Mouse (Mus musculus) gastrocnemius, postnatal 4 days (tissue): ENCODE data around the gene Ptch1. TPM values are rescaled to one million over a fixed set of nuclear protein-coding genes. Genes with fewer than 3 reads are reported as not detected.

ENCODE experiments used
- DNase-seq, 2 experiments: peaks; one replicate each; pipeline ENCODE4 v3.0.0; 2021 to 2022; ENCODE audit warnings: low spot score in 2 of 2, mixed read lengths in 2 of 2
- total RNA-seq, 2 experiments: library from RNA; stranded (reverse); gene quantifications; 2 replicates each; pipeline ENCODE4 v1.2.3; 2021

Ptch1 gene
- total RNA-seq, 2 experiments from 2014 or later = 23.4 to 24.1 TPM

DNA sequence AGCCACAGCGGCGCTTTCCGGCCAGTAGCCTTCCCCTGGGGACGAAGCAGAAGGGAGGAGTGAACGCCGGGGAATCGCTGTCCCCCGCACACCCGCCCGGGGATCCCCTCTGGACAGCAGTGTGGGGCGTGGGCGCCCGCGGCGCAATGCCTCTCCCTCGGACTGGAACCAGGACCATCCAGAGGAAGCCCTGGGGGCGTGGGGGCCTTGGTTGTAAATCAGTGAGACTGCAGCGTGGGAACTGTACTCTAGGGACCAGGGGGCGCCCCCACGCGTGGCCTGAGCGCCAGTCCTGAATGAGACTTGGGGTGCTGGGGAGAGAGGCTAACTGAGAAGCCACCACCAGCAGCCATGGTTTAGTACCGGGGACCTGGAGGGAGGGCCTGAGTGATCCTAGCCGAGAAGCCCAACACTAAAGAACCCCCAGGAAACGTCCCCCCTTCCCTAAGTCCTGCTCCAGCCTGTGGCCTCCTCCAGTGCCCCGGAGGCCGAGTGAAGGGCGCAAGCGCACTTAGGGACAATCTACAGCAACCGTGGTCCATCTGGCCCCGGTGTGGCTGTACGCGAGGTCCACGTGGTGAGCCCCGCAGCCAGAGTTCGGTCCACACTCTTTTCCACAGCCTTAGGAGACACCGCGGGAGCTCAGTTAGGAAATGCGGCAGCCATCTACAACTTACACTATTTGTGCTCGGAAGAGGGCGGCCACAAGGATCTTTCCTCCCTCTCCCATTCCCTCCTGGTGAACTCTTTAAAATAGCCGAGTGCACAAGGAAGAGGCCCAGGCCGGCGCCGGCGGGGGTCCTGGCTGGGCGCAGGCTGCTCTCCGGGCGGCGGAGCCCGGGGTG, 9.4 kb downstream of the Ptch1 start:
- DNase-seq = peak; percentile 36 to 66

DNA sequence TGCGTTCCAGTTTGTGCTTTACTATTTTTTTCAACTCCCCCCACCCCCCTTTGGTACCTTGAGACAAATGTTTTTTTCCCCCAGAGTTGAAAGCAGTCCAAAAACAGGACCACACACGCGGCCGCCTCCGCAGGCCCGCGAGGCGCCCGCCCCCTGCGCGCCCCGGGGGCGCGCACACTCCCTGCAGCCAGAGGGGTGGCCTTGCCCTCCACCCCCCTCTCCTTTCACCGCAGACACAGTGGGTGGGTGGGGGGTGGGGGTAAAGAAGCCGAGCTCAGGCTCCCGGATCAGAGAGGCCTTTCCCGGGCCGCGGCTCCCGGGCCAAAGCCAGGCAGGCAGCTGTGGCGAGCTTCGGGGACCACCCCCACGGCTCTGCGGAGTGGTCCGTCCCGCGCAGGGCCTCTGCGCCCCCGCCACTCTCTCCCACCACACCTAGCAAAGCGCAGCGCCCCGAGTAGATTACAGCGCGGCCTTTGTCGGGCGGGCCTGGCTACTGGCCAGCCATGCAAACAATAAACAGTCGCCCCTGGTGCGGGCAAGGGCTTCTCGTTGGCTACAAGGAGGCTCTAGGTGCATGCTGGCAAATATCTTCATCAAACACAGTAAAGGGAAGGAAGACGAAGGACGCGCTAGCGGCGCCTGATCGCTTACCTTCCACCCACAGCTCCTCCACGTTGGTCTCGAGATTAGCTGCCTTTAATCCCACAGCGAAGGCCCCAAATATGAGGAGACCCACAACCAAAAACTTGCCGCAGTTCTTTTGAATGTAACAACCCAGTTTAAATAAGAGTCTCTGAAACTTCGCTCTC, 10.2 kb downstream of the Ptch1 start:
- peak; percentile 48 to 74 for DNase-seq

DNA sequence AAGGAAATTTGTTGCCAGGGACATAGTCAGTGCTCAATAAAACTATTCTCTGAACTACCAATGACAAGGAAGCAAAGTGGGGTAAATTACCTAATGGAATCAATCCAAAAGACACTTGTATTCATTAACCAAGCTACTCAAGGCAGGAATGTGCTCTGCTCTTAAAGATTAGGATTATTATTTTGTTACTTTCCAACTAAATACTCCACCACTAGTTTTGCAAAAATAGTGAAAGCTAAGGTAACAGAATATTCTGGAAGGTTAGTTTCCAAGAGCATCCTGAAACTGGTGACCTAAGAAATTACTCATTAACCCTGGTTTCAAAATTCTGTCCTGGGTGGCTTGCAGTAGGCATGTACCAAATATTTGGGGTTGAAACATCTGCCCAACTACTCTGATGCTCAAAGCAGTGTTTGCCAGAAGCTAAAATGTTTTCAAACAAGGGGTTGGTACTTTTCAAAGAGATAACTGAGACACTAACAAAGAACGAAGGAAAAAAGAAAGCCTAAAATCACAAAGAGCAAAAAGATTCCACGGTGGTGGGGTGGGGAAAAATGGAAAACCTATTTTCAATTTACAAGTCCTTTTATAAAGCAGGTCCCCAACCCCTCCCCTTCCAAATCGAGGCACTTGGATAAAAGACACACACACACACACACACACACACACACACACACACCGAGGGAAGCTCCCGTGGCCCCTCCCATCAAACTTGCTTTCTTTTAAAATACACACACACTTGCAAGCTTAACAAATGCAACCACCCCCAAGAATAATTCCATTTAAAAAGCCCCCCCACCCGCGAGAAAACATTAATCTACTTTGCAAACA, 11.0 kb downstream of the Ptch1 start:
- no peak for DNase-seq

DNA sequence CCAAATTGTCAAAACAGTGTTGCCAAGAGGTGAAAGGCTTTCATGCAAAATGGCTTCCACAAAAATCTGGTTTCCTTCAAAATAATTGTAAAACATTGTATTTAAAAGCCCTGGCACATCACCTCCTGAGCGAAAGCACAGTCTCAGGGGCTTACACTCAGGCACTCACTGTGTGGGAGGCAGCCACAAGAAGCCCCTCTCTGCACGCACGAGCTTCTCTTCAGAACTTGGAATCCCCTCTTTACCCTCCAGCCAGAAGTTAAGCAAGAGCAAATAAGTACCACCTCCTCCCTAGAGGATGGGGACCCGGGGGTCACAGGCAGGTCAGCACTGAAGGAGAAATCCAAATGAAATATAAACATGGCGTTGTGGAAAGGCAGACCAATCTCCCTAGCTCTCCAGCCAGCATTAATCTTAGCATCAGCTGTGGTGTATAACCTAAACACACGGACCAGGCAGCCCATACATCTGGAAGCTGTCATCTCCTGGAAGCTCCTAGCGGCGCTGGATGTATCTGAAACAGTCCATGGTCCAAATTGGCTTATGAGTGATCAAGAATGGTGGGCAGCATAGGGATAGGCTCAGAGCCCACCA, 15.0 kb downstream of the Ptch1 start:
- DNase-seq = no peak

DNA sequence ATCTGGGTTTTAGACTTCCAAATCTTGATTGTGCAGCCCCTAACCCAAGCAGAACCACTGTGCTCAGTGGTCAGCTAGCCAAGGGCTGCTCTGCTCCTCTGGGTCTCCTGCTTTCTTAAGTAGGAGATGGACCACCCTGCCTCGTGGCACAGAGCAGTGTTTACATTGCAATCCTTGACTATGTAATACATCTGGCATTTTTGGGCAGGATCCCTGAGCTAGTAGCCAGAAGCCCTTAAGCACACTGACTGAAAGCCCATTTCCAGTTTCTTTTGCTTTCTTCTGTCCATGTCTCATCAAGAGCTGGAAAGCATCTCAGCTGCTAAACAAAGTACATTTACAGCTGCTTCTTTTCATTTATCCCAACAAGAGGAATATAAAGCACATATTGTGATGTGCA, 17.0 kb downstream of the Ptch1 start:
- no peak for DNase-seq

DNA sequence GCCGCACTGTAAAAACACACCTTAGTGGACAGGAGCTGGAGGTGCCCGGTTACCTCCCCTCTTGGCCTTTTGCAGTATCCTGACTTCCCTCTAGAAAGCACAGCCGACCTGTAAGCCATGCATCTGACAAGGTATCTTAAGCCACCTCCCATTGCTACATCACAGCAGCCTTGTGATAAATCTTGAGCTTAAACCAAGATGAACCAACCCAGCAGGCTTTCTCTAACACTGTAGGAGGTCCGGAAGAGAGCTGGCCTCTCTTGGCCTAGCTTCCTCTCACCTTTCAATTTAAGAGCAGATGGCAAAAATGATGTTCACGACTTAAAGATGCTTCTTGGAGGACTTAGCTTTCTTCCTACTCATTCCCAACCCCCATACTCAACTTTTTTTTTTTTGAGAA, 17.5 kb downstream of the Ptch1 start:
- DNase-seq = no peak

DNA sequence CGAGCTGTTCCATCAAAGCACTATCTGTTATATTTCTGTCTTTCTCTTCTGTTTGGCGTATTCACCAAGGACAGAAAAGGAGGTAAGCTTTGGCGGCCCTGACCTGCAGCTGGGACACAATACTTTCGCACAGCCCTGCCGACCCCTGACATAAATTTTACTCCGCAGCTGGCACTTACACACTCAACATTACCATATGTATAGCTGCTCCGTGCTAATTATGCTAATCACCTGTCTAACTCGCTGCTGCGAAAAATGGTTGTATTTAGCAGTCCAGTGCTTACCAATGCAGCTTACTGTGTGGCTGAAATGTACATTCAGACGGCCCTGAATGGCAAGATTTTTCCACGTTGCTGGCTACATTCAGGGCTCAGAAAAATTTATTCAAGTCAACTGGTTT, 18.8 kb downstream of the Ptch1 start:
- no peak for DNase-seq

DNA sequence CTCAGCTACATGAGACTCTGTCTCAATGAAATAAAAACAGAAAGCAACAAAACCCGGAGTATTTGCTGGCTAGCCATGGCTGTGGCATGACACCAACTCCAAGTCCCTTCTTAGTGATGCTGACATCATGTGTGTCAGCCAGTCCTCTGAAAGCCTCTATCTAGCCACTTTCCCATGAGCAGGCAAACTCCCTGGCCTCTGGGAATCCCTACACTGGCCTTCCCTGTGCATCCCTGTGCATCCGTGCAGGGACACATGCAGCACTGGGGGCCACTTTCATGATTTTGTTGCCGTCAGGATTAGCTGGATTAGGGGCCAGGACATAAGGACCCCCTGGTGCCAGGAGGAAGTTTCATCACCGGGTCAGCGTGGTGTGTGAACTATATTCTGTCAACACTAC, 20.0 kb downstream of the Ptch1 start:
- no peak for DNase-seq

DNA sequence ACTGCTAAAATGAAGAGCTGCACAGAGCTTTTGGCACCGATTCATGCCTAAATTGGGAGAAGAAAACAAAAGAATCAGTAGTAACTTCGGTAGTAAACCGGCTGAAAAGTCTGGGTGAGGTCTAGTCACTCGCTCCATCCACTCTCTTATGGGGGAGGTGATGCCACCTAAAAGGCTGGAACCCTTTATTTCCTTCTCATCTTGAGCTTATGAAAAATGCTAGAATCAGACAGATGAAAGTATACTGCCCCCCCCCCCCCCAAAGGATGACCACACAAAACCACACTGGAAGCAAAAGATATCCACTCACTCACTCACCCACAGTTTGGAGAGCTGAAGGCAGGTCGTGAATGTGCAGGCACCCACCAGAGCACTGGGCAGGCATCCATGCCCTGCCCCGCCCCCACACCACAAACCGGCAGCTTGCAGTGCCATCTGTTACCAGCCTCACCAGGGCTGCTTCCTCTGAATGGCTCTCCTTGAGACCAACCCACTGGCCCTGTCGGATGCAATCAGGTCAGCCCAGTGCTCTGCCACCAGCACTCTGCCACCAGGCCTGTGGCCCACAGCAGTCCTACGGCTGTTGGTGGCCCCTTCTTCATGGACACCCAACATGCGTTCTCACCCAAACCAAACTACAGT, 21.0 kb downstream of the Ptch1 start:
- peak in 1 of 2 experiments; percentile 24 for DNase-seq

DNA sequence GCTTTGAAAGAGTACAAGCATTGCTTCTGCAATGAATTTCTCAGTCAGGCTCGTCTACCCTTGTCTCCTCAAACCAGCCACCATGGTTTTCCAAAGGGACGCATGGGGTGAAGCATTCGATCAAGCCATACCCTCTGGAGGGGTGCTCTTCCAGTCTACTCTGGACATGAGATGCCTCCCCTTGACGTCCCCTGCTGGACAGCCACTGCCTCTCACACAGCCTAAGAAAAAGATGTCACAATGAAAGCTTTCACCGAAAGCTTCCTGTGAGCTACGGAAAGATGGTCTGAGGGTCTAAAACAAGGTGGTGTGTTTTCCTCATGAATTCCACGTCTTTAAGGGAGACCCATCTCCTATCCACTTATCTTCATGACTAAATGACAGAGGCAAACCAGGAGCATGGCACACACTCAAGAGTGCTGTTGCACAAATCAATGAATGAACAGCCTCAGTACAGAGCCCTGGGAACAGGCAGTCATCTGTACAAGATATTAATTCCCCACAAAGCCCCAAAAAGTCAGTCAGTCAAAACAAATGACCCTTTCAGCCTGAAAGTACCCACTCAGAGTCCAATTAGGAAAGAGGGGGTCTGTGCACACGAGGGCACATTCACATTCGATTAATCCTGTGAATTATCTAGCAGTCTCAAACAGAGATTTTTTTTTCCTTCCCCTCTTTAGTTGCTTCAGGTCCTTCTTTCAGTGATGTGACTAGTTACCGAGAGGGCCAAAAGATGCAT, 21.7 kb downstream of the Ptch1 start:
- no peak for DNase-seq

DNA sequence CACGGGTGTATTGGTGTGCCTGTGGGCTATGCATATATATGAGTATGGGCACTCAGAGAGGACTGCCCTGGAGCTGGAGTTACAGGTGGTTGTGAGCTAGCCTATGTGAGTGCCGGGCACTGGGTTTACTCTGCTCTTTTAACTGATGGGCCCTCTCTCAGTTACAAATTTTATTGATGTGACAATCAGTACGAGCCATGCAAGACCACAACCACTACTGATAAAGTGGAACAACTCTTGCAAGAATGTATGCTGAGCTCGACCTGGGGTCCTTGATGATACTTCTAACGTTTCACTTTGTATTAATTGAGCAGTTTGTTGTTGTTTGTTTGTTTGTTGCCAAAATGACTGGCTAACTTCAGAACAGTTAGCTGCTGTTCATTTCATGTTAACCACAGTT, 23.0 kb downstream of the Ptch1 start:
- DNase-seq = no peak

DNA sequence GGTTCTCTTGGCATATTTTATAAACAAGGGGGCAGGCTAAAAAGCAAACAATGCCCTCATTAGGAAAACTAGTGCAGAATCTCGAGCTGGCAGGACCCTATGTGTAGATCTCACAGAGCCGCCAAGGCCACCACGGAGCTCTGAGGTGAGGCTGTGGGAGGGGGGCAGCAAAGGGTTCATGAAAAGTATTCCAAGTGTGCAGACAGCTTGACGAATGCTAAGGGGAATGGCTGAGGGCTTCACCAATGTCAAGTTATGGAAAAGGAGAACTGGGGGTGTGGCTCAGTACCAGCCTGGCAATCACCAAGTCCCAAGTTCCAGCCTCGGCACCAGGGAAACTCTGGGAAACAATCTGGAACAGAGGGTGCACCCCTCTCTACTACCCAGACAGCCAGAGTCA, 24.2 kb downstream of the Ptch1 start:
- no peak for DNase-seq

DNA sequence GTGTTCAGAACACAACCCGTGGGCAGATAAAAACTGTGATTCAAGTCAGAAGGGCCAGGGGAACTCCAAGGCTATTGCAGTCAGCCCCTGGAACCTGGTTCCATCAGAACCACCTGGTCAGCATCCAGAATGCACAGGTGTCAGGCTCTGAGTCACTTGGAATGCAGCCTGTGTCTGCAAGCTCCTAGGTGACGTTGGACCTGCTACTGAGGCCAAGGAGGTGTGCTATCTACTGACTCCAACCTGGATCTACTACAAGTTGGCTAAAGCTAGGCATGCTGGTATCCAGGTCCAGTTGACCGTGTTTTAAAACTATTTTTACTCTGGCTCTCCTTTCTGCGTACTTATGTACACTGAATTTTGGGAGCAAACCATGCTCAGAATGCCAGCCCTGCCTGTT, 24.8 kb downstream of the Ptch1 start:
- DNase-seq = no peak

DNA sequence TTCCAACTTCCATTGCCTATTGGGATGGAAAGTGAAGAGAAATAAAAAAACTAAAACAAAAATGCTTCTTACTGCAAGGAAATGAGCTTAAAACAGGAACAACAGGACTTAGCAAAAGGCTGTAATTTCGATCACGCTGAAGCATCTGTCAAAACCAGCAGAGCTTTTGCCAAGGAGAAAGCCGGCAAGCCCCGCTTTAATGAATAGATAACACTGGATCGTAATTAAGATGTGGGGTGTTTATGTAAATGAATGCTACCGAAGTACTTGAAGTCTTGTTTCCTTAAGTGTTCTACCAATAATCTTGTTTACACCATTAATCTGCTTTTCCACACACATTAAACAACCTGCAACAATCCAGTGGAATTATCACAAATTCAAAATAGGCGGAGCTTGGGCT, 28.1 kb downstream of the Ptch1 start:
- no peak for DNase-seq

DNA sequence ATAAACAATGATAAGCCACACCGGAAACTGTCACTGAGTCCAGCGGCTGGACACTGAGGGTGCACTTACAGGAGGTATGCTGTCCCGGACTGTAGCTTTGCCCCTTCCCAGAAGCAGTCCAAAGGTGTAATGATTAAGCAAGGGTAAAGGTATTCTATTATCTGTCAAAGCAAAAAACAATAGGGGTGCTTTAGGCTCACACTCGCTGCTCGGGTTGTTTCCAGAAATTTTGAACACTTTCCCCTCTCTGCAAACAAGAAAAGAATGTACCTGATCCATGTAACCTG, 28.5 kb downstream of the Ptch1 start:
- no peak for DNase-seq

DNA sequence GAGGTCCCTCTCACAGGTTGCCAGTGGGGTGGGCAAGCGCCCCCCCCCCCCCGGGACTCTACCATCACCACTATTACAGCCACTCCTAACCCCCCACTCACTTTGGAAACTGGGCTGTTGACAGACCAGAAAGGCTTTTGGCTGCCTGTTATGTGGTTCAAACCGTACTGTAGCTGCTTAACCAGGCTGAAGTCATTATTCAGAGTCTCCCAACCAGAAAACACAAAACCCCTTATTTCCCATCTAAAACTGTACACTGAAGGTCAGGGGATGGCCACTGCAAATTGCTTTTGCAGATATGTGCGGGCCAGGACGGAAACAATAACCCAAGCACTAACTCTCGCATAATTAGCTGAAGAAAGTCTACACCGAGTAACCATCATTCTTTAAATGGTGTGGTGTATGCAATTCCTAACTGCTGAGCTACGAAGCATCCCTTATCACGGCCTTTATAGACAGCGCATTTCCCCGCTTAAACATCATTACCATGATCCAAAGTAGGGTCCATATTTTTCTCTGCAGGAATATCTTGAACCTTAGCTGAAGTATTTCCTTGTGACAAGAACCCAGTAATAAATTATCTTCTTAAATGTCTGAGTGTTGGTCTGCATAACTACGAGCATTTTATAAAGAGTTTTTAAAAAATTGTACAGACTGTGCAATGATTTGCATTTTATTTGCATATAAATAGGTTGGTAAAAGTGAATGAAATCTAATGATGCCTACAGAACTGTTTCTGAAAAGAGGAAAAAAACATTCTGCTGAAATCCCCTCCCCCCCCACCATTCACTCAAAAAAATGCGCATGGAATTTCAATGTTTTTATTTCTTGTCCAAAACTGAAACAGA, 29.1 kb downstream of the Ptch1 start:
- no peak for DNase-seq

DNA sequence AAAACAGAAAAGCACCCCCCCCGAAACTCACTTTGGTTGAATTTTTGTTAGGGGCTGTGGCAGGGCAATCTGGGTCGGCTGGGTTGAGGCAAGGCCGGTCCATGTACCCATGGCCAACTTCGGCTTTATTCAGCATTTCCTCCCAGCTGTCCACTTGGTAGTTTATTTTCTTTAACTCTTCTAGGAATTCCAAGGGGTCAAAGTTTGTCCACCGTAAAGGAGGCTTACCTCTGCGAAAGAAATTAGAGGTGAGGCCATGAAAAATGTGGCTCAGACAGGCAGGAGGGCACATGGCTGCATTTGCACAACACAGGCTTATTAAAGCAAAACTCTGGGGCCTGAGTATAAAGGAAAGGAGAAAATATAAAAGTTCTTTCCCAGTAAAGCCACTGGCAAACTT, 29.9 kb downstream of the Ptch1 start:
- DNase-seq = no peak

DNA sequence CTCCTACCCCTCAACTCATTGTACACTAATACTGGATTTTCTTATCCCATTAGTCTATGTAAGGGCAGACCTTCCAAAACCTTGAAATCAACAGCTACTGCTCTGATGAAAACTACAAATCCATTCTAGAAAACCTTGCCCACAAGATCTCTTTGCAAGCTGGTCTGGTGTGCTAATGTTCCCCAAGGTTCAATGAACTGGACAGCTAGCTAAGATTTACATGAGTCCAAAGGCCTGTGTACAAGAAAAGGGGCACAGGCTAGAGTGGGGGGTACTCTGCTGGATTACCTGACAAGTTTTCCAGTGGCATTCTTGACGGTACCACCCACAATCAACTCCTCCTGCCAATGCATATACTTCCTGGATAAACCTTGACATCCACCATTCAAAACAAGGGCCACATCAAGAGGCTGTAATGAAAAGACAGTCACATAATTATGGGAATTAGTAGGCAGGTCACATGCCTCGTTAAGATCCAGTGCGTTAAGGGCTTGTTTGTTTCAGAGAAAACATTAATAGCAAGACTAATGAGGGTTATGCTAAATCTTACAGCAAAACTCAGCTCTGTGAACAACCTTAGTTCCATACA, 30.5 kb downstream of the Ptch1 start:
- no peak for DNase-seq

DNA sequence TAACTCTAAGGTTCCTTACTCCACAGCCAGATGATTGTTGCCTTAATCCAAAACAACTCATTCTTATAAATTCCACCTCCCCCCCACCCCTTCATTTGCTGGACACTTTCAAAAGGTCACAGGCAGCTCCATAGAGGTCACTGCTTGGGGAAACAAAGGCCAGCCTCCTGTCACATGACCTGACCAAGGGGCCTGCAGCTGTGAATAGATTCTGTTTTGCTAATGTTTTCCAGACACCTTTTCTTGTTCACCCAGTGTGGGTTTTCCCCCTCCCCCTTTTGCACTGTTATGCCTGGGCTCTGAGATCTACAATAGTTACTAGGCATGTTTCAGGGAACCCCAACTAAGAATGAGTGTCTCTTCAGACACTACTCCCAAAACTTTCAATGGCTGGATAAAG, 31.9 kb downstream of the Ptch1 start:
- no peak for DNase-seq
